Mouse (Mus musculus) right cerebral cortex, postnatal 36 days (tissue): ENCODE measurements around the gene C77080.

Source experiments
- DNase-seq, 2 experiments: peaks; one replicate each; pipeline ENCODE4 v3.0.0; 2022; ENCODE audit warnings: low spot score in 2 of 2, mixed read lengths in 1 of 2

The C77080 gene

DNA sequence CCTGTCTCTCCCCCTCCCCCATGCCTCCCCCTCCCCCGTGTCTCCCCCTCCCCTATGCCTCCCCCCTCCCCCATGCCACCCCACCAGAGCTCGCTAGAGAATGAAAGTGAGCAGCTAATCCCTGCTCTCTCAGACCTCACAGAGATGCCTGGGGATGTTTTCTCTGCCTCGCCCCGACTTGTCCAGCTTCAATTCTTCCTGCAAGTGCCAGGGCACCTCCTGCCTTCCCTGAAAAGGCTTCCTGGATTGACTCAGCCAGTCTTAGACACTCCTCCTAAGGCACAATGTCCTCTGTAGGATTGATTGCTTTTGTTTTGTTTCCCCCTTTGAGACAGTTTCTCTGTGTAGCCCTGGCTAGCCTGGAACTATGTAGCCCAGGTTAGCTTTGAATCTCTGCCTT lies at the start of gene C77080:
C77080 (minus strand) TSS at position 209 of the 400 bp plus-strand sequence.
- DNase-seq = no peak

DNA sequence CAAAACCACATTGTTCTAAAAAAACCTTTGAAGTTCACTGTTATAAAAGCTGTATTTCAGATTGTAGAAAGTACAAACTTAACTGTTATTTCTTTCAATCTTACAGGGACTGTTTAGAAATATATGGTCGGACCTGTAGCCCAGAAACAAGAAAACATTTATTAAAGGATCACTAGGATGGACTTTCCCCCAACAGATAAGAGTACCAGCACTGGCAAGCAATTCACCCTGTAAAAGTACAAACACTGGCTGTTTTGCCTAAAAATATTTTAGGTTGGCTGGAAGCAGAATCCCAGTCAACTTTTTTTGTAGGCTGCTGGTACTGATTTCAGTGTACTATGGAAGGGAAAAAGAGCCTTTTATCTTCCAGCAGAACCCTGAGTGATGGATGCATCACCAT lies 46.7 kb upstream of the C77080 start:
- DNase-seq = no peak

DNA sequence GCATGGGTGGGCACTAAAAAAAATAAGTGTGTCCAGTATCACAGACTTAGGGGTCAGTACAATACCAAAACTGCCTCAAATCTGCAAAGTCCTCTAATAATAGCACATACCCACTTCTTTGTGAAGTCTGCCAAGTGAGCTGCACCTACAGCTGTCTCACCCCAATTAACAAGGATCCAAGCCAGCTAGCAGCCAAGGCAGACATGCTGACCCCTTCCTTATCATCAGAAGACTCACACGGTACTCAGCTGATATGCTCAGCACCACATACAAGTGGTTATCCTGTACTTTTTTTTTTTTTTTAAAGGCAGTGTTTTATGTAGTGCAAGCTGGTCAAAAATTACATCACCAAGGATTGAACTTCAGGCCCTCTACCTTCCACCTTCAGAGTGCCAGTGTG lies 43.1 kb upstream of the C77080 start:
- no peak for DNase-seq

DNA sequence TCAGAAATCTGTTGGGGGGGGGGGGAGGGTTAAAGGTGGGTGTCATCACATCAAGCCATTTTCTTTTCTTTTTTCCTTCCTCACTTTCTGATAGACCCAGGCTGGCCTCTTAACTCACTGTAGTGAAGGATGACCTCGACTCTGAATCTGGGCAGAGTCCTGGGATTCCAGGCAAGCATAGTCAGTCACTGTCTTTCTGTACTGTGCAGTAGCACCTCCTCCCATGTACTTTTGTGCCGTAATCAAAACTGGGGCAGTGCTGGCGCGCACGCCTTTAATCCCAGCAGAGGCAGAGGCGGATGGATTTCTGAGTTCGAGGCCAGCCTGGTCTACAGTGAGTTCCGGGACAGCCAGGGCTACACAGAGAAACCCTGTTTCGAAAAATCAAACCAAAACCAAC lies 42.6 kb upstream of the C77080 start:
- DNase-seq = no peak

DNA sequence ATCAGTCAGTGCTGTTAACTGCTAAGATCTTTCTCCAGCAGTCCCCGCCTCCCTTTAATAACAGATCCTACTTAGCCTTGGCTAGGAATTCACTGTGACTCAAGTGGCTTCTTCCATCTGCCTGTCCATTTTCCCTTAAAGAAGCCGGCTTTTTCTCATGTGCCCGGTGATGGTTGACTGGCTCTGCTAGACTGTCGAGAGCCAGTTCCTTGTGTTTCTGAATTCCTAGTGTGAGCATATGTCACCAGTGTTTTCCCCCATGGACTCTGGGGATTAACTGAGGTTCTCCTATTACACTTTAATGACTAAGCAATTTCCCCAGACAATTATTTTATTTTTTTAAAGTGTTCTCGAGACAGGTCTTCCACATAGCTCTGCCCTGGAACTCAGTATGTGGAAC lies 42.2 kb upstream of the C77080 start:
- DNase-seq = no peak

DNA sequence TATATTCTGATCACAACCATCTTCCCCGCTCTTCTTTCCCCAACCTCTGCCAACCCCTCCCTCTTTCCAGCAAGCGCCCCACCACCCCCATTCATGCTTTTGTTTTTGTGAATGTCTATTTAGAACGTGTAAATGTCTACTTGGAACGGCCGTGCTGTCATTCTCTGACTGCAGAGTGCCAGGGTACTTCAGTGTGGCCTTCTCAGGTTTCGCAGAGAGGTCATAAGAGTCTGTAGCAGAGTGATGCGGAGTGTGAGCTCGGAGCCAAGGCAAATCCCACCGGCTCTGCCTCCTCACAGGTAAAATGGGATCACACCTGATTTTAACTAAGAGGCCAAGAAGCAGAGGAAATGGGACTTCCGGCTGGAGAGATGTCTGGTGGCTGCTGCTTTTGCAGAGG lies 37.9 kb upstream of the C77080 start:
- no peak for DNase-seq

DNA sequence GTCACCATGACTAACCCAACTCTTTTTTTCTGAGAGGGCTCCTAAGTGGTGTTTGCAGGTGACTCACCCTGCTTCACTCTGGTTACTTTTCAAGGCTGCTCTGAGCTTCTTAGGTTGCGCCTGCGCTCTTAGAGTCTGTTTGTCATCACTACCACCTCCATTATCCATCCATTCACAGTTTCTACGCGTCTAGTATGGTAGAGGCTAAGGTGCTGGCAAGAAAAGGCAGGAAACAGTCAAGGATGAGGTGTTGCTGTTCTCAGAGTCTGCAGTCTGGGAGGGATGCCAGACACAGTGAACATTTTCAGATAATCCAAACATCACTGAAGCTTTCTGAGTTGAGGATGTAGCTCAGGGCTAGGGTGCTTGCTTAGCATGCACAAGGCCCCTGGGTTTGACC lies 36.5 kb upstream of the C77080 start:
- DNase-seq = peak; percentile 20 to 45

DNA sequence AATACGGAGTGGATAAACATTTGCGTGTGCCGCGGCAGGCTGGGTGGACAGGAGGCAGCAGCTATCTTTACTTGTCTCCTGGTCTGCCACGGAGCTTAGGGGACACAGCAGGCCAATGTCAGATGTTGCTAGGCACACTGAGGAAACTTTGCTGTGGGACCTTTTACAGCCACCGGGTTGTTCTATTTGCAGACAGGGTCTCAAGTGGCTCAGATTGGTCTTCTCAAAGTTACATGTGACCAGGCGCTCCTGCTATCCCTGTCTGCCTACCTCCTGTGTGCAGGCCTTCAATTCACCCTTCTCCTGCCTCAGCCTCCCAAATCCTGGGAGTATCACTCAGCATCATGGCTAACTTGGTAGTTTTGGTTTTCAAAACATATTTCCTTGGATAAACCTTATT lies 34.9 kb upstream of the C77080 start:
- DNase-seq = no peak

DNA sequence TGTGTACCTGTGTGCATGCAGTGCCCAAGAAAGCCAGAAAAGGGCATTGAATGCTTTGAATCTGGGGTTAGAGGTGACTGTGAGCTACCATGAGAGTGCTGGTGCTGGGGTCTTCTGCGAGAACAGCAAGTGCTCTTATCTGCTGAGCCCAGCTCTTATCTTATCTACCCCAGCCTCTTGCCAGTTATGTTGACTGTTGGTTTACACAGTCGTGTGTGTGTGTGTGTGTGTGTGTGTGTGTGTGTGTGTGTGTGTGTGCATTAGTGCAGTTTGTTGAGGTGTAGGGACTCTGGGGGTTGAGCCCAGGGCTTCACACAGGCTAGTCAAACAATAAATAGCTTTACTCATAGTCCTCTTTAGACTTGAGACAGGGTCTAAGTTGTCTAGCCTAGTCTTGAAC lies 34.0 kb upstream of the C77080 start:
- DNase-seq = no peak

DNA sequence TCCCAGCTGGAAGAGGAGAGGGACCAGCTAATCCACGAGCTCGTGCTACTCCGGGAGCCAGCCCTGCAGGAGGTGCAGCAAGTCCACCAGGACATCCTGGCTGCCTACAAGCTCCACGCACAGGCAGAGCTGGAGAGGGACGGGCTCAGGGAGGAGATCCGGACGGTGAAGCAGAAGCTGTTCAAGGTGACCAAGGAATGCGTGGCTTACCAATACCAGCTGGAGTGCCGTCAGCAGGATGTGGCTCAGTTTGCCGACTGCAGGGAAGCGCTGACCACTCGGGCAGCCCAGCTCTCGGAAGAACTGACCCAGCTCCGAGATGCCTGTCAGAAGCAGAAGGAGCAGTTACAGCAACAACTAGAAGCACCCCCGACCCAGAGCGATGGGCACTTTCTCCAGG lies 32.5 kb upstream of the C77080 start:
- DNase-seq = no peak

DNA sequence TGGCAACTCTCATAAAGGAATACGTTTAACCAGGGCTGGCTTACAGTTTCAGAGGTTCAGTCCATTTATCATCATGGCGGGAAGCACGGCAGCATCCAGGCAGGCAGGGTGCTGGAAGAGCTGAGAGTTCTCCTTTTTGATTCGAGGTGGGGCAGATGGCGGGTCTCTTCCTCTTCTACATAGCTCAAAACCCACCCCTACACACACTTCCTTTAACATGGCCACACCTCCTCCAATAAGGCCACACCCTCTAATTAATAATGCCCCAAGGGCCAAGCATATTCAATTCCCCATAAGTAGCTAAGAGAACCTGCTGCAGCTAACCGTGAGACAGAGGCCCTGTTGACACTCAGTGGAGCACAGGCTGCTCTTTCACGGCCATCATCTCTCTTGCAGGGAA lies 31.6 kb upstream of the C77080 start:
- no peak for DNase-seq

DNA sequence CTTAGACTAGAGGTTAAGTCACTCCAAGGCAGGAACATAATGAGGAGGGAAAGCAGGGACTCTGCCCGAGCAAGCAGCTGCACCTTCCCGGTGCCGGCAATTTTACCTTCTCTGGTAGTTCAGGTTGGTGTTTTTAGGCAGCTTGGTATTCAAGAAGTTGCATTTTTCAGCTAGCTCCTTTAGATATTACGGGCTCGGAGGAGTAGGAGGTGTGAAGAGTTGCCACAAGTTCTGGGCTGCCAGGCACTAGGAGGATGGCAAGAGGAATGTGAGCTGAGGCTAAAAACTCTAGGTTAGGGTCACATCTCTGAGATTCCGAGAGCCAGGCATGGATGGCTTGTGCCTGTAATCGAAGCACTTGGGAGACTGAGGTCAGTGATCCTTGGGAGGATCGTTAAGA lies 28.5 kb upstream of the C77080 start:
- no peak for DNase-seq

DNA sequence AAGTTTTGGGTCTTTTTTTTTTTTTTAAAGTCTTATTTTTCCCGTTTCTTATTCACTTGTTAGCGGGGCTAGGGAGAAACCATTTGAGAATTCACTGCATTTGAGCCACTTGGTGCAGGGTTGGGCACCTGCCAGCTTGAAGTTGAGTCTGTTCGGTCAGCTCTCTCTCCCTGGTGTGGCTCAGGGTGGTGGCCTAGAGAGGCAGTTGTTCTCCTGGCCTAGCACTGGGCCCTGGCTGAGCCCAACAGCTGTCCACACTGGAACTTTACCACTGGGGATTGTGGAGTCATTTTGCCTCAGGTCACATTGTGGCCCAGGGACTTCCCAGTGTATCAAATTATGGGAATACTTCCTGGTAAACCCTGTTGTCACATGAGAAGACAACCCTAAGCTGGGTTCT lies 26.9 kb upstream of the C77080 start:
- no peak for DNase-seq

DNA sequence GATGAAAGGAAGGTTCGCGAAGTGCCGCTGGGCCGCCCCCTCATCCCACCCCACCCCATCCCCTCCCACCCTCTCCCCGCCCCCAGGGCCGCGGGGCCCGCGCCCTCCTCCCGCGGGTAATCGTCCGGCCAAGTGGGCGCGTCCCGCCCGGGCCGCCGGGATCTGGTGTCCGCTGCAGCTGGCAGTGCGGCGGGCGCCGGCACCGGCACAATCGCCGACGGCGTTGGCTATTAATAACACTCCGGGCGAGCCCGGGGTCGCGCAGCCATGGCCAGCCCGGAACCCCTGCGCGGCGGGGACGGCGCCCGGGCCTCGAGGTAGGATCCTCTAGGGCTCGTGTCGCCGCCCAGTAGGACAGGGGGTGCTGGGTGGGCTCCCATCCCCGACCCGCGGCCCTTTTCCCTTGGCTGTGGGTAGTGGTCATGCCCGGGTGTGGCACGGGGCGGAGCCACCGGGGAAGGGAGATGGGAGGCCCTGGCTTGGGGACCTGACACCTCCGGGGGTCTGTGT lies 26.3 kb upstream of the C77080 start, which contains the start of gene Sync:
Sync (plus strand) TSS at position 146 of the 510 bp plus-strand sequence.
- no peak for DNase-seq

DNA sequence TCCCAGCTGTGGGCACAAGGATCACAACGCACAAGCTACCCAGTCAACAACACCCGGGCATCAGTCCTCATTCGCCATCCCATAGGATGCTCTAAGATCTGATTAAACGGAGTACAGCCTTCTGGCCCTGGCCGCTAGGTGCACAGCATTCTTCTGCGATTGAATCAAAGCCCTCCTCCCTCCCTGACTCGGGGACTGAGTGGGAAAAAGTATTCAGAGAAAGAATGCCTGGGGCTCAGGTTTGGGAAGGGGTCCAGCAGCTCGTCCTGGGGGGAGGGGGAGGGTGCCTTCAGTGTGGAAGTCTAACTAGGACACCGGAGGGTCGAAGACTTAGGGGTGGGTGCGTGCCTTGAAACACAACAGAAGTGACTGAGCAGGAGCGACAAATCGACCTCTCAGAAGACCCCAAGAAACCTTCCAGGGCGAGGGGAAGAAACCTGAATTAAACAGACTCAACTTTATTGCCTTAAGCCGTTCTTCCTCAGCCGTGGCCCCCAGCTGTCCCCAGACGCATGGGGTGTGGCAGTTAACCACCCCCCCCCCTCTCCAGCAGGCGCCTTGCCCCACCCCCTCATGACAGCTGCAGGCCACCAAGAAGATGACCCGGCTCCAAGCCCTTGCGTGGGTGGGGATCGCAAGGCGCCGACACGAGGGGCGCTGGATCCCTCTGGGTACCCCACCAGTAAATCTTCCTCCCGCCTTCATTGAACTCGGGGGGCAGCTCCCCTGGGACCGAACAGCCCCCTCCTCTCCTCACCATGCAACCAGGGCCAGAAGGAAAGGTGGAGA lies 25.7 kb upstream of the C77080 start:
- no peak for DNase-seq

DNA sequence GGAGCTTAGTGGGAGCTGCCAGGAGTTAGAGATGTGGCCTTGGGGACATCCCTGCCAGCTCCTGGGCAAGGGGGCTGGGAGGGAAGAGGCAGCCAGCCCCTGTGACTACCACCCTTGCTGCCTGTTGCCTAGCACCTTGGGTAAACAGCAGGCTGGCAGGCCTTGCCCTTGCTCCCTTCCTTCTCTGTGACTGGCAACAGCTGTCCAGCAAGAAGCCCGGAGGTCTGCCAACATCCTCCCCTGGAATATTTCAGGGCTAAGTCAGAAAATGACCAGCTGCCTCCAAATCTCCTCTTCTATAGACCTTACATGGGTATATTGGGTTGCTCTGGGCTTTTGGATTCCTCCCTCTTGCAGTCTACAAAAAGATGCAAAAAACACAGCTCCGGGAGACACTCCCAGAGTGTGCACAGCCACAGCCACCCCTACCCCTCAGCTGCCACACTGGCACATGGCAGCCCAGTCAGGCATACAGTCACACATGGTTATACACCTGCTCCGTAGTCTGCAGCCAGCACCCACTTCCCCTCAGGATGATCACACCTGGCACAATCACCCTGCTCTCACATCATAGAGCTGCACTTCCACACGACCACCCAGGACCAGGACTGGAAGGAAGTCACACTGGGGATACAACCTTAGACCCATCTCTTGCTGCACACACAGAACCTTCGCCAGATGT lies 24.9 kb upstream of the C77080 start:
- no peak for DNase-seq

DNA sequence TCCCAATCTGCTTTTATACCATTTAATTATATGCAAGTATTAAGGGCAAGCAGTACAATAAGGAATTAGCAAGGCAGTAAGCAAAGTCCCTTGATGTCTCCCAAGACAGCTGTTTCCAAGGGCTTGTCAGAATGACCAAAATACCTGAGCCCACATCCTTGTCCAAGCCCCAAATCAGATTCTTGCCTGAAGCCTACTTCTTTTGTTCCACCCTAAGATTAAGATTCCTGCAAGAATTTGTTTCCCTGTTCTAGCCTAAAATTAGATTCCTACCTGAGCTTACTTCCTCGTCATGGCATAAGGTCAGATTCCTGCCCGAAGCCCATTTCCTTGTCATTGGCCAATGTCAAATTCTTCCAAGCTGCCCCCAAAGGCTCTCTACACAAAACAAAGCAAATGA lies 23.5 kb upstream of the C77080 start:
- no peak for DNase-seq

DNA sequence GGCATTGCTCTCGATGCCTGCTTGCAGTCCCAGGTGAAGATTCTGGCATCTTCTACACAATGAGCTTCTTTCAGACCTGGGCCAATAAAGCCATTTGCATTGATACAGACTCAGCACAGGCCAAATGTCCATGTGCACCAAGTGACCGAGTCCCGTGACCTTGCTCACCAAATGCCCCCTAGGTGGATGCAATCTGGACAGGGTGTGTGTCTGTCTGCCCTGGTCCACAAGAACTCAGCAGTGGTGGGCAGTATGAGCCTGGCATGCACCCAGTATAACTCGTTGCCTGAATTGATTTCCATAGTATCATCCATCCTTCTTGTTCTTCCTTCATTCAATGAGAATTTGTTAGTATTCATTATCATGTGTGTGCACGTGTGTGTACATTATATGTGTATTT lies 22.0 kb upstream of the C77080 start:
- no peak for DNase-seq

DNA sequence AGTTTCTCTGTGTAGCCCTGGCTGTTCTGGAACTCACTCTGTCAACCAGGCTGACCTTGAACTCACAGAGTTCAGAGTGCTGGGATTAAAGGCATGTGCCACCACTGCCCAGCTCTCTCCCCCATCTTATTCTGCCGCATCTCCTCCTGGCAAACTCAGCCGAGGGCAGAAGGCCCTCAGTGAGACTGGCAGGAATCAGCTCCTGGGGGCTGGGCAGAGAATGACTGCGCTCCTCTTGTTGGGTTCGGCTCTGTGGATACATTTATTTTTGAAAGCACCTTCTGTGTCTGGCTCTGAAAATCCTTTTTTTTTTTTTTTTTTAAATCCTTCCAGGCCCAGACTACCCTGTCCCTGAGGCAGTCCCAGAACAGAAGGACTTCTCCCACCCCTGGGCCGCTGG lies 21.6 kb upstream of the C77080 start:
- DNase-seq = no peak

DNA sequence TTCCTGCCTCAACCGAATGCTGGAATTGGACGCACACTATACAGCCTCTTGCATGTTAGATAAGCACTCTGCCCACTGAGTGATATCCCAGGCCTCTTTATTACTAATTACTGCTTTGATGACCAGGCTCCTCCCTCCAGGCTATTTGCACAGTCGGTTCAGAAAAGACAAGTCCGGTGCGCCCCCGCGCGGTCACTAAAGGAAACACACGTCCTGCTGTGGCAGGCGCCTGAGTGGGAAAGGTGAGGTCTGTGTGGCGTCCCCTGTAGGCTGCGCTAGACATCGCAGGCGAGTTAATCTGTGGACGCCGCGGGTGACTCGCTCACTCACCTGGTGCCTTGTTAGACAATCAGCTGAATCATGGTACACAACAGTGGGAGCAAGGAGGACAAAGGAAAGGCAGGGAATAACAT lies 15.3 kb upstream of the C77080 start:
- DNase-seq = peak; percentile 89 to 91

DNA sequence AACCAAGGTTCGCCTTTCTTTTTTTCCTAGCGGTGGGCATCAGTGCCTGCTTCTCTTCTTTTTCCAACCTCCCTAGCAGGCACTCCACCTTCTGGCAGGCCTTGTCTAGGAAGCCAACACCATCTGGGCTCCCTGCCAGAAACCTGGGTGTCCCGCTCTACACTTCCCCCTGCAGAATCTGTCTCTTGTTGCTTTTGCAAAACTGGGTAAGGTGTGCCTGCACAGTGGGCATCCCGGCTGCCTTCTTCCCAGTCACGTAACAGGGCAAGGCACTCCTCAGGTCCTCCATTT lies 11.5 kb upstream of the C77080 start:
- DNase-seq = peak in 1 of 2 experiments; percentile 26

DNA sequence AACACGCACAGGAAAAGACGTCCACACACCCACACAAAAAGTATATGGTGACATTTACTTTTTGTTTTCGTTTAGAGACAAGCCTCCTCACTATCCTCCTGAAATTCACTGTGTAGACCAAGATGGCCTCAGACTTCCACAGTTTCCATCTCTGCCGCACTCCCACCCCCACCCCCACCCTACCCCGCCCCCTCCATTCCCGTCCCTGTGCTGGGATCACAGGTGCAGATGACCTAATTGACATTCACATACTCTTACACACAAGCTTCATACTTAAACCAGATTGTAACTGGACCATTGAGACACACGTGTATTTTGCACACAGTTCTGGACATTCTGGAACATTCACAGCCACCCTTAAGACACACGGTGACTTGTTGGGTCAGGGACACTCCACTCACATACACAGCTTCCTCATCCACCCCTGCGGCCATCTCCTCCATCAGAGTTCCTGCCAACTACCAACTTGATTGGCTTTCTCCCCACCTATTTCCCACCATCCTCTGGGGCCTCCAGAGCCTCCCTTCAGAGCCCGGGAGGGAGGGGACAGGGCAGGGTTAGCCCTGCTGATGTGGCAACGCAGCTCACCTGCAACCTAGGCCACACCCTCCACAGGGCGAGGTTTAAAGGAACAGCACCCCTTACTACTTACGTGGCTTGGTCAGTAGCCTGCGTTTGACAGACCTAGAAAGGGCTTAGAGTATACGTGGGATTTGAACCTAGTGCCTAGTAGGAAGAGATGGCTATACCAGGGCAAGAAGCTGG lies 11.0 kb upstream of the C77080 start:
- DNase-seq = no peak

DNA sequence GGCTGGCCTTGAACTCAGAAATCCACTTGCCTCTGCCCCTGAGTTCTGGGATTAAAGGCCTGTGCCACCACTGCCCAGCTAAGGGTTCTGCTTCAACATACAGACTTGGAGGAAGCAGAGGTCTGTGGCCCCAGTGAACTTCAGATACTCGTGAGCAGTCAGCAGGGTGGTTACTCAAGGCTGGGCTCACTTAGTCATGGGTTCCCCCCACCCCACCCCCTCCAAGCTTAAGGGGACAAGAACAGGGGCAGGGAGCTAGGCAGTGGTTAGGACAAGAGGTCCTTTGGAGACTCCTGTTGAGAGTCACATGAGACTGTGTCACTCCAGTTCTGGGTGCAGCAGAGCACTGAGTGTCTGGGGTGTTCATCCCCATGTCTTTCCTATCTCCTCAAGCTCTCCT lies 7.5 kb upstream of the C77080 start:
- no peak for DNase-seq
